Mouse (Mus musculus): ENCODE results near the gene Nrsn1. TPM values are rescaled to one million over a fixed set of nuclear protein-coding genes. Genes with fewer than 3 reads are reported as not detected.
"Not testable (repeated sequence)": the region's sequence is repeated elsewhere in the genome, so short reads cannot be mapped to it uniquely, and the experiment has no call there.

Gene Nrsn1
- polyA plus RNA-seq (2016; fragmentation: Nextera tagmentation; extraction: Ambion mirVana): 5.9 and 7.3 TPM in 2 replicates

GRCm38 (mm10) chr13:25270402-25270801 lies at the start of gene Nrsn1:
Nrsn1 (minus strand) TSS chr13:25270502.
- 0 out of 2 replicates have a peak within 1 kb of the TSS, but pooled peaks have one; percentile 30 for H3K27ac ChIP-seq
- not testable (repeated sequence) for H3K36me3 ChIP-seq

GRCm38 (mm10) chr13:25312059-25312458 lies 41.8 kb upstream of the Nrsn1 start:
- no peak overlapping the region for H3K4me2 ChIP-seq (replicated peaks)
- no peak overlapping the region for H3K27ac ChIP-seq
- no peaks in the 10 kb centered on the region for H3K36me3 ChIP-seq
- H3K4me3 ChIP-seq: no peak overlapping the region
- no peaks in the 10 kb centered on the region for H3K4me1 ChIP-seq
- H3K9me3 ChIP-seq: no peaks in the 10 kb centered on the region
- H3K27me3 ChIP-seq: no peaks in the 10 kb centered on the region
- ATAC-seq (ENCODE audit: insufficient number of reproducible peaks, insufficient read depth, low FRiP score, low TSS enrichment): no peak
- no peak overlapping the region for H3K9ac ChIP-seq
- WGBS: 78% methylated on average over 2 of the region's 2 CpGs

More at GRCm38 (mm10) chr13:25270402-25270801, at the start of gene Nrsn1:
- H3K4me1 ChIP-seq; H3K9me3 ChIP-seq; ATAC-seq (ENCODE audit: insufficient number of reproducible peaks, insufficient read depth, low FRiP score, low TSS enrichment); H3K27me3 ChIP-seq: not testable (repeated sequence)
- H3K4me2 ChIP-seq (replicated peaks): peak within 1 kb of the TSS; percentile 87
- H3K9ac ChIP-seq: peak within 1 kb of the TSS; percentile 19; the same call in 1 of the 2 replicates
- 55% methylated on average over 2 of the region's 2 CpGs for WGBS
- peak within 1 kb of the TSS; percentile 39 for H3K4me3 ChIP-seq

GRCm38 (mm10) chr13:25310068-25310467 lies 39.8 kb upstream of the Nrsn1 start:
- H3K4me2 ChIP-seq (replicated peaks): no peak overlapping the region
- H3K9ac ChIP-seq: no peak overlapping the region

GRCm38 (mm10) chr13:25288736-25289135 lies 18.4 kb upstream of the Nrsn1 start:
- H3K9me3 ChIP-seq: no peaks in the 10 kb centered on the region
- 85% methylated on average over 1 of the region's 1 CpGs for WGBS
- no peak overlapping the region for H3K27ac ChIP-seq
- no peaks in the 10 kb centered on the region for H3K4me1 ChIP-seq
- H3K4me3 ChIP-seq: no peak overlapping the region
- ATAC-seq (ENCODE audit: insufficient number of reproducible peaks, insufficient read depth, low FRiP score, low TSS enrichment): no peak
- H3K9ac ChIP-seq: no peak overlapping the region
- no peaks in the 10 kb centered on the region for H3K36me3 ChIP-seq
- H3K4me2 ChIP-seq (replicated peaks): no peak overlapping the region
- H3K27me3 ChIP-seq: no peaks in the 10 kb centered on the region

More at GRCm38 (mm10) chr13:25310068-25310467, 39.8 kb upstream of the Nrsn1 start:
- Histone ChIP-seq H3K4me3 (no peak overlapping the region), H3K9me3 (no peaks in the 10 kb centered on the region), H3K27me3 (no peaks in the 10 kb centered on the region), H3K4me1 (no peaks in the 10 kb centered on the region), H3K27ac (no peak overlapping the region), H3K36me3 (no peaks in the 10 kb centered on the region)
- ATAC-seq (ENCODE audit: insufficient number of reproducible peaks, insufficient read depth, low FRiP score, low TSS enrichment): no peak

GRCm38 (mm10) chr13:25274934-25275565 lies 4.7 kb upstream of the Nrsn1 start:
- no peak overlapping the region for H3K4me3 ChIP-seq
- H3K27ac ChIP-seq: no peak overlapping the region
- H3K9me3 ChIP-seq: no peaks in the 10 kb centered on the region
- 0 out of 2 replicates have a peak, but pooled peaks cover under 1% of the 10 kb centered on the region for H3K4me1 ChIP-seq
- no peak for ATAC-seq (ENCODE audit: insufficient number of reproducible peaks, insufficient read depth, low FRiP score, low TSS enrichment)
- WGBS: 38% methylated on average over 5 of the region's 5 CpGs
- H3K4me2 ChIP-seq (replicated peaks): no peak overlapping the region
- H3K9ac ChIP-seq: no peak overlapping the region
- H3K36me3 ChIP-seq: no peaks in the 10 kb centered on the region
- H3K27me3 ChIP-seq: no peaks in the 10 kb centered on the region

GRCm38 (mm10) chr13:25272189-25272588 lies 1.9 kb upstream of the Nrsn1 start:
- H3K9me3 ChIP-seq: no peaks in the 10 kb centered on the region
- no peak overlapping the region for H3K27ac ChIP-seq
- no peak for ATAC-seq (ENCODE audit: insufficient number of reproducible peaks, insufficient read depth, low FRiP score, low TSS enrichment)
- H3K9ac ChIP-seq: no peak overlapping the region
- no peaks in the 10 kb centered on the region for H3K27me3 ChIP-seq
- H3K36me3 ChIP-seq: no peaks in the 10 kb centered on the region
- peaks cover 8% of the 10 kb centered on the region; the same call in 1 of the 2 replicates for H3K4me1 ChIP-seq
- 65% methylated on average over 4 of the region's 4 CpGs for WGBS
- no peak overlapping the region for H3K4me2 ChIP-seq (replicated peaks)
- H3K4me3 ChIP-seq: no peak overlapping the region

GRCm38 (mm10) chr13:25269569-25270268 lies 583 bp downstream of the Nrsn1 start:
- Histone ChIP-seq H3K9me3 (no peaks in the 10 kb centered on the region), H3K36me3 (no peaks in the 10 kb centered on the region), H3K4me1 (peaks cover 8% of the 10 kb centered on the region; the same call in 1 of the 2 replicates), H3K9ac (peak overlapping the region; percentile 19; the same call in 1 of the 2 replicates), H3K27ac (0 out of 2 replicates have a peak overlapping the region, but pooled peaks have one; percentile 30), H3K27me3 (no peaks in the 10 kb centered on the region), H3K4me3 (peak overlapping the region; percentile 39), H3K4me2 (replicated peaks) (peak overlapping the region; percentile 87)
- ATAC-seq (ENCODE audit: insufficient number of reproducible peaks, insufficient read depth, low FRiP score, low TSS enrichment): peak; percentile 75; the same call in 1 of the 2 replicates
- WGBS: 2% methylated on average over 35 of the region's 42 CpGs

- no peak overlapping the region for H3K27ac ChIP-seq
- peak overlapping the region; percentile 87 for H3K4me2 ChIP-seq (replicated peaks)
- 1% methylated on average over 2 of the region's 2 CpGs for WGBS
- H3K4me3 ChIP-seq: peak overlapping the region; percentile 39; the same call in 1 of the 2 replicates
- H3K4me1 ChIP-seq: peaks cover 8% of the 10 kb centered on the region; the same call in 1 of the 2 replicates
- no peaks in the 10 kb centered on the region for H3K27me3 ChIP-seq
- no peak overlapping the region for H3K9ac ChIP-seq
- no peaks in the 10 kb centered on the region for H3K9me3 ChIP-seq
- H3K36me3 ChIP-seq: no peaks in the 10 kb centered on the region
- ATAC-seq (ENCODE audit: insufficient number of reproducible peaks, insufficient read depth, low FRiP score, low TSS enrichment): 0 out of 2 replicates have a peak, but pooled peaks have one; percentile 60
Measured at GRCm38 (mm10) chr13:25269039-25269438, 1.3 kb downstream of the Nrsn1 start.

GRCm38 (mm10) chr13:25262748-25263147 lies 7.6 kb downstream of the Nrsn1 start:
- H3K27ac ChIP-seq: no peak overlapping the region
- H3K4me3 ChIP-seq: no peak overlapping the region

GRCm38 (mm10) chr13:25257608-25258007 lies 12.7 kb downstream of the Nrsn1 start:
- no peak overlapping the region for H3K9ac ChIP-seq
- H3K27me3 ChIP-seq: no peaks in the 10 kb centered on the region
- H3K4me1 ChIP-seq: peaks cover 13% of the 10 kb centered on the region
- no peak overlapping the region for H3K4me3 ChIP-seq
- 87% methylated on average over 6 of the region's 6 CpGs for WGBS
- no peaks in the 10 kb centered on the region for H3K9me3 ChIP-seq
- no peaks in the 10 kb centered on the region for H3K36me3 ChIP-seq
- no peak for ATAC-seq (ENCODE audit: insufficient number of reproducible peaks, insufficient read depth, low FRiP score, low TSS enrichment)
- H3K4me2 ChIP-seq (replicated peaks): no peak overlapping the region
- H3K27ac ChIP-seq: no peak overlapping the region

More at GRCm38 (mm10) chr13:25262748-25263147, 7.6 kb downstream of the Nrsn1 start:
- Histone ChIP-seq H3K9ac (no peak overlapping the region), H3K4me2 (replicated peaks) (no peak overlapping the region), H3K27me3 (no peaks in the 10 kb centered on the region), H3K9me3 (no peaks in the 10 kb centered on the region), H3K36me3 (no peaks in the 10 kb centered on the region), H3K4me1 (no peaks in the 10 kb centered on the region)
- 69% methylated on average over 4 of the region's 4 CpGs for WGBS
- no peak for ATAC-seq (ENCODE audit: insufficient number of reproducible peaks, insufficient read depth, low FRiP score, low TSS enrichment)

GRCm38 (mm10) chr13:25254478-25255263 lies 15.6 kb downstream of the Nrsn1 start:
- H3K36me3 ChIP-seq: no peaks in the 10 kb centered on the region
- WGBS: 55% methylated on average over 9 of the region's 9 CpGs

More at GRCm38 (mm10) chr13:25254478-25255263, 15.6 kb downstream of the Nrsn1 start:
- H3K4me3 ChIP-seq: no peak overlapping the region
- H3K4me2 ChIP-seq (replicated peaks): no peak overlapping the region
- H3K9ac ChIP-seq: no peak overlapping the region
- no peak overlapping the region; the same call in 1 of the 2 replicates for H3K27ac ChIP-seq
- H3K9me3 ChIP-seq: no peaks in the 10 kb centered on the region
- H3K27me3 ChIP-seq: no peaks in the 10 kb centered on the region
- peak; percentile 35; the same call in 1 of the 2 replicates for ATAC-seq (ENCODE audit: insufficient number of reproducible peaks, insufficient read depth, low FRiP score, low TSS enrichment)
- peaks cover 13% of the 10 kb centered on the region for H3K4me1 ChIP-seq

Data from embryonic facial prominence, embryonic 12.5 days (tissue).